Mouse (Mus musculus) layer of hippocampus, adult 18-20 months (tissue): ENCODE measurements around the gene Tomm40. TPM values are rescaled to one million over a fixed set of nuclear protein-coding genes. Genes with fewer than 3 reads are reported as not detected.
"Not testable (repeated sequence)": the region's sequence is repeated elsewhere in the genome, so short reads cannot be mapped to it uniquely, and the experiment has no call there.

ENCODE experiments used
- DNase-seq, 2 experiments: peaks; one replicate each; pipeline ENCODE4 v3.0.0; 2022; ENCODE audit warnings: low spot score in 2 of 2
- total RNA-seq, 2 experiments: library from RNA; stranded (reverse); gene quantifications; 2 replicates each; pipeline ENCODE4 v1.2.3; 2021

The Tomm40 gene
- total RNA-seq, 2 experiments from 2014 or later, result 110 to 114 TPM

GRCm38 (mm10) chr7:19691434-19691833 lies 23.8 kb downstream of the Tomm40 start:
- DNase-seq, result no peak

DNA sequence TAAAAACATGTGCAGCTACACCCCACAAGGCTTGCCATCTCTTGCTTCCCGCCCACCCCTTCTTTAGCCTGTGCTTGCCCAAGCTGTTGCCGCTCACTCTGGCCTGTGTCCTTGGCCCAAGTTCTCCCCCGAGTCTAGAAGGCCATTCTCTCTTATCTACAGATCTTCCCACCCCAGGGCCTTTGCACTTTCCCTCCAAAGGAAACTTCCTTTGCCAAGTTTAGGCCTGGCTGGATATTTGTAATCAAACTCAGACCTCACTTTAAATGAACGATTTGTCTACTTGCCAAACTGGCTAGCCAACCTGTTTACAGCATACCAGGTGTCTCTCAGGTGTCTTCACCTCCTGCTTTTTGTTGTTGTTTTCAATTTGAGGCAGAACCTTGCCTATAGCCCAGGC lies 24.4 kb downstream of the Tomm40 start:
- DNase-seq, result no peak

GRCm38 (mm10) chr7:19688611-19689010 lies 26.6 kb downstream of the Tomm40 start:
- no peak for DNase-seq

GRCm38 (mm10) chr7:19688101-19688500 lies 27.1 kb downstream of the Tomm40 start:
- DNase-seq, result no peak

GRCm38 (mm10) chr7:19686927-19687583 lies 28.2 kb downstream of the Tomm40 start:
- not testable (repeated sequence) for DNase-seq

DNA sequence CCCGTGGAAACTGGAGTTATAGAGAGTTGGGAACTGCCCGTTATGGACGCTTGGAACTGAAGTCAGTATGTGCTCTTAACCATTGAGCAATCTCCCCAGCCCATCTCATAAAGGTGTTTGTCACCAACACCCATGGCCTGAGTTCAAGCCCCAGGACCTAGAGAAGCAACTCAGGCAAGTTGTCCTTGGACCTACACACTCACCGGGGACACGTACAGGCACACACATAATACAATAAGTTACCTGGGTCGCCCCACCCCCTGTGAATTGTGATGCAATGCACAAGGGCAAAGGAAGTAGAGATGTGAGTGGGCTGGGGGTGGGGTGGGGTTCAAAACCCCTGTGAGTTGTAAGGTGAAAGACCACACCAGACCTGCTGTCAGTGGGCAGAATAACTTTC lies 28.7 kb downstream of the Tomm40 start:
- DNase-seq, result no peak

DNA sequence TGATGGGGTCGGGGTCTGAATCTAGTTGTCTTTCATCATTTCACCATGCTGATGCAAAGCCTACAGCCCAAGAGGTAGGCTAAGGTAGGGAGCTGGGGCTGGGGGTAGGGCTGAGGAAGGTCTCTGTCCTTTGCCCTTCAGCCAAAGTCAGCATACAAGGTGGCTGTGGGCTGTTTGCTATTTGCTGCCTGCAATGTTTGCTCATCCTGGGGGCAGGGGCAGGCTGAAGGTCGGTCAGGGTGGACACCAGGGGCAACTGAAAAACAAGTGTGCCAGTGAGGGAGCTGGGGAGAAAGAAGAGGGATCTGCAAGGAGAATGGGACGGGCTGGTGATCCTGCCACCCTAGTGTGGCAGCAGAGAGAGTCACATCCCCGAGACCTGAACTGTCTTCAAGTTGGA lies 29.9 kb downstream of the Tomm40 start:
- no peak for DNase-seq

DNA sequence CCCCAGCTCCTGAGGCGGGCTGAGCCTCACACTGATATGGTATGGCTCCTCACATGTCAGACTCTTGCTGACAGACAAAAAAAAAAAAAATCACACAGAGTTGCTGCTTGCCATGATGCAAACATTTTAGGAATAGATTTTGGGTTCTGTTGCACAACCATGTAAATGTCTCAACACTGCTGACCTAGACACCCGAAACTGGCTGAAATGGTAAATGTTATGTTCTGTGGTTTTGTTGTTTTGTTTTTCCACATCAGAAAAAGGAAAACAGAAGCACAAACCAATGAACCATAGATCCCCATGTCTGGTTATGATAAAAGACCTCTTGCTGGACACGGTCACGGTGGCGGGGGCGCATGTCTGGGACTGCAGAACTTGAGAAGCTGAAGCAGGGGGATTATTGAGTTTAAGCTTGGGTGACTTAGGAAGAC lies 31.5 kb downstream of the Tomm40 start:
- no peak for DNase-seq

DNA sequence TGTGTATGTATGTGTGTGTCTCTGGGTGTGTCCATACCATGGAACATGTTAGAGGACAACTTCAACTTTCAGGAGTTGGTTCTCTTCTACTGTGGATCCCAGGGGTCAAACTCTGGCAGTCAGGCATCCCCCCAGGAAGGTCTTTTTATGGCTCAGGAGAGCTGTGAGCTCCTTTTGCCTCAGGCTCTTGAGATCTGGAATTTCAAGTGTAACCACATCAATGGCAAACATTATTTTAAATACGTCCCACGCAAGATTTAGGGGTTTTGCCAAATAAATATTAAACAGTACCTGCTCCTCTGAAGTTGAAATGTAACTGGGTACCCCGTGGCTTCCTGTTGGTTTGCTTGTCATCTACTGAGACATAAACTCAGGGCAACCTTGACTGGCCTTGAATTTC lies 32.3 kb downstream of the Tomm40 start:
- no peak for DNase-seq

DNA sequence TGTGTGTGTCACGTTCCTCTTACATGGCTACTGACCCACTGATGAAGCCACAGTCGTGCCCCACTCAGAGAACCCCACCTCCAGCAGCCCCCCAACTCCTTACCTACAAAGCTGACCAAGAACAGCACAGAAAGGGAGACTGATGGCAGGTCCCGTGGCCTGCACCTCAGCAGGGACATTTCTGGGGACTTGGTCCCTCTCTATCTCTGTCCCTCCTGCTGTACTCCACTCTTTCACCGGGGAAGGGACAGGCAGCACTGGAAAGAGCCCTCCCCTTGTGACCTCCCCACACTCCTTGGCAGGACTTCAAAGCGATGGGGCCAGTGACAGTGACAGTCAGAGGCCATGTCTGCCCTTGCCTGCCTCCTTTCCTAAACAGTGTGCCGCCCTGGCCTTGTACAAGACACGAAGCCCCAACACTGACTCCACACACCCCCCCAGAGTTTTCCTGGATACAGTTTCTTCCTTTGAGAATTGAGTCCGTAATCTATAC lies 34.0 kb downstream of the Tomm40 start, which contains the start of the genes Gm44805 and Apoc4:
Gene Gm44805, minus strand, starts transcription at position 222 of the 493 bp plus-strand sequence.
Gene Apoc4, minus strand, starts transcription at position 278 of the 493 bp plus-strand sequence.
- no peak for DNase-seq

GRCm38 (mm10) chr7:19680702-19681101 lies 34.5 kb downstream of the Tomm40 start:
- no peak for DNase-seq

DNA sequence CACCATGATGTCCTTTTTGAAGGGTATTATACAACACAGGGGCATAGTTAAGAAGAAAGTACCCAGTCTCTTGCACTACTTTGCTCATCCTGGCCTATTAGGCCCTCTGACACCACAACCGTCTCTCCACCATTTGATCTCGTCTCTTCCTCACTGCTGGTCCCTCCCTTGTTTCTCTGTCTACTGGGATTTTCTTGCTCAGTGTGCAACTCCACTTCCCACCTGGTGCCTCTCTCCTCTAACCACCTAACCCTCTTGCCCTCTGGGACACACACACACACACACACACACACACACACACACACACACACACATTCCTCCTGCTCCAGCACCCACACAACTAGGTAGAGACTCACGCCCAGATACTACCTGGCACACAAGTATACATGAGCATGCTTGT lies 36.3 kb downstream of the Tomm40 start:
- no peak for DNase-seq

- no peak for DNase-seq
These were observed 37.4 kb downstream of the Tomm40 start, which contains the start of gene Apoc2 for GRCm38 (mm10) chr7:19677872-19678271. Gene Apoc2 (minus strand): TSS chr7:19677941.

DNA sequence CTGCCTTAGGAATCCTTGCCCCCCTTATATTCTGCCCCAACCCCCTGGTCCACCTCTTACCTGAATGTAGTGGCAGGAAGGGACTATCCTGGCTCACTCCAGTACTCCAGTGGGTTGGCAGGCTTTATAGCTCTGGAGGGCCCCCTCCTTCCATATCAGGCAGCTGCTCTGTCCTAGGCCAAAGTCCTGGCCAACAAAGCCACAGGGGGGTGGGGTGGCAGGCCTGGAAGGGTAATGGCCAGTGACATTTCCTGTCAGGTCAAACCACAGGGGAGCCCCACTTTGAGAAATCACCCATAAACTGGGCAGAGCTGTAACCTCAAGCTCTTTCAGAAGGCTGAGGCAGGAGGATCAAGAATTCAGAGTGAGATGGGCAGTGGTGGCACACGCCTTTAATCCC lies 38.6 kb downstream of the Tomm40 start:
- DNase-seq, result no peak

- DNase-seq, result no peak
These were observed 39.4 kb downstream of the Tomm40 start for GRCm38 (mm10) chr7:19675824-19676223.

DNA sequence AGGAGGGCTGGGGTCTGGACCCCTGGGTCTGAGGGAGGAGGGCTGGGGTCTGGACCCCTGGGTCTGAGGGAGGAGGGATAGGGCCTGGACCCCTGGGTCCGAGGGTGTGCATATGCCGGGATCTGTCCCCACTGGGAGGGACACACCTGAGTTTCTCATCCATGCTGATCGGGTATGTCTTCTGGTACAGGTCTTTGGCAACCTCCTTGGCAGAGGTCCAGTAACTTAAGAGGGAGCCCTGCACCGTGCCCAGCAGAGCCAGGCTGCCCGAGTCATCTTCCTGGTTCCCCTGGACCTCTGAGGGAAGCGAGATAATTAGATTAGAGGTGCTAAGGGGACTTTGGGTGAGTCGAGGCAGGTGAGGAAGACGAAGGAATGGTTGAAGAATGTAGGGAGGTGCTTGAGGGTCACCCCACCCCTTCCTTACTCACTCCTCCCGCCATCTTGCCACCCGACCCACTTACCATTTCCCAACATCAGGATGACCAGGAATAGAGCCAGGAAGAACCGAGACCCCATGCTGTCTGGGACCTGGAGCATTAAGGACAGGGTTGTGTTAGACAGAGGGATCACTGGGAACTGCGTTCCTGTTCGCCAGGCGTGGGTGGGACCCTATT lies 42.0 kb downstream of the Tomm40 start:
- DNase-seq, result no peak

GRCm38 (mm10) chr7:19671511-19671910 lies 43.7 kb downstream of the Tomm40 start:
- DNase-seq, result no peak

- DNase-seq, result peak; percentile 85 to 98
These were observed 46.1 kb downstream of the Tomm40 start for GRCm38 (mm10) chr7:19668947-19669721.

DNA sequence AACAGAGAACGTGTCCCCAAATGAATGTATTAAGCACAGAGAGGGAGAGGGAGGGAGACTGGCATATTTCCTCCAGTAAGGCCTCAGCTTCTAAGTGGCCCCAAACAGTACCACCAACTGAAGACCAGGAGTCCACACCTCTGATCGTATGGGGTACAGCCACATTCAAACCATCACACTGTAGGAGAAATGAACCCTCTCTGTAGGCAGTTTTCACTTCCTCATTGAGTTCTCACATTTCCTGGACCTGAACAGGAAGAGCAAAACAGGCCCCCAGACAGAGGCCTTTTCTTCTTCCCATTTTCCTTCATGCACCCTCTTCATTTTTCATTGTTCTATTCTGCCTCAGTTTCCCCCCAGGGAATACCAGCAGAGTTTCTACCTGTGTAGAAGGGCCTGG lies 47.8 kb downstream of the Tomm40 start:
- DNase-seq, result no peak

DNA sequence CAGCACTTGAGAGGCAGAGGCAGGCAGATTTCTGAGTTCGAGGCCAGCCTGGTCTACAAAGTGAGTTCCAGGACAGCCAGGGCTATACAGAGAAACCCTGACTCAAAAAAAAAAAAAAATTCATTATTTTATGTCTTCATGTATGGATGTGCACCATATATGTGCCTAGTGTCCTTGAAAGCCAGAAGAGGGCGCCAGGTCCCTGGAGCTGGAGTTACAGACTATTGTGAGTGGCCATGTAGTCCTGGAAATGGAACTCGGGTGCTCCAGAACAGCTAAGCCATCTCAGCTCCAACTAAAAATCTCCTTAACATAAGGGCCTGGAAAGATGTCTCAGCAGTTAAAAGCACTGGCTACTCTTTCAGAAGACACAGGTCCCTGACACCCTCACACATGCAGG lies 48.5 kb downstream of the Tomm40 start:
- no peak for DNase-seq

DNA sequence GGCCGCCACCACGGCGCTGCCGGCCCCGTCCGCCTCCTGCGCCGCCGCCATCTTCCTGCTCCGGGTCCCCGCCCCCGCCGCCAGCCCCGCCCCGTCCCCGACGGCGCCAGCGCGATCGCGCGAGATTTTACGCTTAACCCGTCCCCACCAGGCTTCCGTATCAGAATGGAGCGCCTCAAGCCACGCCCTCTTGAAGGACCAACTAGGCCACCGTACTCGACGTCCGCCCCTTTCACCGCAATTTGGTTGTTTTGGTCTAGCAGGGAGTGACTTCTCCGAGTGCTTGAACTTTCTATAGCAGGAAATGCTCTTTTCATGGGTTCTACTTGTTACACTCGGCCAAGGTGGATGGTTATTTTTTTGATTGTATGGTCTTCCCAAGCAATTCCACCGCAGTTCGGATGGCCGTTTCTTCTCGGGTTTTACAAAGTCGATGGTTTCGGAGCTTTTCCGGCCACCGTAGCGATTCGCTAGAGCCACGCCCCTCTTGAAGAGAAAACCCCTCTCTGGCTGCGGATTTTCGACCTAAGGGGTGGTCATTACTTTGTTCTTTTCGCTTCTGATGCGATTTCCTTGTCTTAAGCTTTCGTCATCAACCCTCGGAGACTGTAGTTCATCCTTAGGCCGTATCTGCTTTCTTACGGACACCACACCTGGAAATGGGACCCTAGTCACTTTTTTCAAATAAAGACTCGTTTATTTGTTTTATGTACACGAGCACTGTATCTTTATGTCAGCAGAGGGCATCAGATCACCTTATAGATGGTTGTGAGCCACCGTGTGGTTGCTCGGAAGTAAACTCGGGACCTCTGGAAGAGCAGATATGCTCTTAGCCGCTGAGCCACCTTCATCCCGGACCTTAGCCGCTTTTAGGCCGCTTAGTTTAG lies 50.0 kb downstream of the Tomm40 start, which contains the start of gene Clptm1:
Gene Clptm1, minus strand, starts transcription at position 79 of the 887 bp plus-strand sequence.
- DNase-seq, result peak; percentile 96 to 99
